Mouse (Mus musculus) inflammation-experienced regulatory T-cells, adult 6 months (primary cell): ENCODE measurements around the gene Asb11. TPM values are rescaled to one million over a fixed set of nuclear protein-coding genes. Genes with fewer than 3 reads are reported as not detected.

Source experiments
- ATAC-seq: one replicate; pipeline ENCODE4 v1.8.0; 2017
- polyA plus RNA-seq, 3 experiments: library from polyadenylated mRNA; unstranded; fragments of 100-300 nt; shearing (Covaris generic); gene quantifications; one replicate each; pipeline ENCODE4 v1.2.1; 2017

The Asb11 gene
- polyA plus RNA-seq, result not detected

- no peak for ATAC-seq
Observed at GRCm38 (mm10) chrX:164436709-164437108, at the start of gene Asb11. Asb11 (plus strand) TSS chrX:164436994.

- ATAC-seq, result no peak
Observed at GRCm38 (mm10) chrX:164394091-164394490, 42.7 kb upstream of the Asb11 start.

GRCm38 (mm10) chrX:164398456-164398855, 38.3 kb upstream of the Asb11 start:
- ATAC-seq, result peak; percentile 68

GRCm38 (mm10) chrX:164405080-164405649, 31.6 kb upstream of the Asb11 start:
- ATAC-seq, result no peak

- ATAC-seq, result peak; percentile 96
Observed at GRCm38 (mm10) chrX:164406133-164407022, 30.4 kb upstream of the Asb11 start.

- ATAC-seq, result no peak
Observed at GRCm38 (mm10) chrX:164408301-164408927, 28.4 kb upstream of the Asb11 start.

- ATAC-seq, result no peak
Observed at GRCm38 (mm10) chrX:164410562-164410961, 26.2 kb upstream of the Asb11 start.

GRCm38 (mm10) chrX:164416803-164417202, 20.0 kb upstream of the Asb11 start:
- ATAC-seq, result no peak

- ATAC-seq, result no peak
Observed at GRCm38 (mm10) chrX:164418008-164418407, 18.8 kb upstream of the Asb11 start.

- ATAC-seq, result peak; percentile 98
Observed at GRCm38 (mm10) chrX:164419471-164419939, 17.3 kb upstream of the Asb11 start, which contains the start of gene Piga. Piga (plus strand) TSS chrX:164419787.

- ATAC-seq, result no peak
Observed at GRCm38 (mm10) chrX:164419955-164420354, 16.8 kb upstream of the Asb11 start.

GRCm38 (mm10) chrX:164420518-164420917, 16.3 kb upstream of the Asb11 start:
- no peak for ATAC-seq

GRCm38 (mm10) chrX:164424821-164425220, 12.0 kb upstream of the Asb11 start:
- no peak for ATAC-seq

GRCm38 (mm10) chrX:164427295-164427694, 9.5 kb upstream of the Asb11 start:
- no peak for ATAC-seq

- ATAC-seq, result no peak
Observed at GRCm38 (mm10) chrX:164428224-164428623, 8.6 kb upstream of the Asb11 start.

GRCm38 (mm10) chrX:164430621-164431020, 6.2 kb upstream of the Asb11 start:
- ATAC-seq, result no peak

GRCm38 (mm10) chrX:164431133-164431532, 5.7 kb upstream of the Asb11 start:
- no peak for ATAC-seq

- no peak for ATAC-seq
Observed at GRCm38 (mm10) chrX:164431541-164431940, 5.3 kb upstream of the Asb11 start.

- ATAC-seq, result no peak
Observed at GRCm38 (mm10) chrX:164432682-164433081, 4.1 kb upstream of the Asb11 start.

- ATAC-seq, result no peak
Observed at GRCm38 (mm10) chrX:164439462-164439861, 2.7 kb downstream of the Asb11 start.

GRCm38 (mm10) chrX:164440140-164440539, 3.3 kb downstream of the Asb11 start:
- no peak for ATAC-seq

GRCm38 (mm10) chrX:164440703-164441102, 3.9 kb downstream of the Asb11 start:
- no peak for ATAC-seq

- ATAC-seq, result no peak
Observed at GRCm38 (mm10) chrX:164441306-164441705, 4.5 kb downstream of the Asb11 start.
